Mouse (Mus musculus) stomach, postnatal 0 days (tissue): ENCODE results near the gene Colgalt1. TPM values are rescaled to one million over a fixed set of nuclear protein-coding genes. Genes with fewer than 3 reads are reported as not detected.

Source experiments
- ATAC-seq: fragments of 200-750 bp; cut with Nextera tagmentation; 2 replicates; pipeline ENCODE4 v1.8.0; 2017; ENCODE audit not compliant: low FRiP score, low TSS enrichment
- DNase-seq: peaks from one replicate; pipeline ENCODE4 v3.0.0-alpha.2; 2016; ENCODE audit warnings: low spot score
- H3K27ac ChIP-seq: fragments of 300-500 bp; sonication (generic); replicated peaks from 2 replicates; pipeline ENCODE4 v1.5.1; 2014; ENCODE audit warnings: mild to moderate bottlenecking, control low read depth
- H3K27me3 ChIP-seq: fragments of 300-500 bp; sonication (generic); 2 replicates; pipeline ENCODE4 v1.6.1; 2014; ENCODE audit warnings: low read length; ENCODE audit not compliant: control insufficient read depth, insufficient read depth
- H3K36me3 ChIP-seq: fragments of 300-500 bp; sonication (generic); 2 replicates; pipeline ENCODE4 v1.6.1; 2014; ENCODE audit warnings: low read length, mixed read lengths; ENCODE audit not compliant: control insufficient read depth, insufficient read depth
- H3K4me1 ChIP-seq: fragments of 300-500 bp; sonication (generic); replicated peaks from 2 replicates; pipeline ENCODE4 v1.6.1; 2014; ENCODE audit warnings: antibody characterized with exemption; ENCODE audit not compliant: control insufficient read depth, insufficient read depth
- H3K4me2 ChIP-seq: fragments of 300-500 bp; sonication (generic); replicated peaks from 2 replicates; pipeline ENCODE4 v1.6.1; 2014; ENCODE audit warnings: low read depth, mild to moderate bottlenecking, control low read depth, moderate library complexity
- H3K4me3 ChIP-seq: fragments of 300-500 bp; sonication (generic); 2 replicates; pipeline ENCODE4 v1.5.1; 2014; ENCODE audit warnings: low read depth, low read length, control low read depth
- H3K9ac ChIP-seq: fragments of 300-500 bp; sonication (generic); 2 replicates; pipeline ENCODE4 v1.6.1; 2014; ENCODE audit warnings: mild to moderate bottlenecking, low read length, control low read depth, mixed read lengths
- H3K9me3 ChIP-seq: fragments of 300-500 bp; sonication (generic); 2 replicates; pipeline ENCODE4 v1.6.1; 2016; ENCODE audit warnings: low read length; ENCODE audit not compliant: control insufficient read depth
- CTCF ChIP-seq: IDR thresholded peaks from 2 replicates; pipeline ENCODE4 v1.5.1; 2016; ENCODE audit warnings: antibody characterized with exemption, low read depth, mild to moderate bottlenecking, moderate library complexity
- EP300 ChIP-seq: optimal IDR thresholded peaks from 2 replicates; pipeline ENCODE3; 2016; ENCODE audit warnings: antibody characterized with exemption
- WGBS: fragments of 180-500 bp; shearing (Covaris S2); extraction: QIAGEN DNeasy Blood & Tissue Kit; methylation state at CpG from one replicate; pipeline ENCODE4 v1.1.7; 2014; 5-methylcytosine and 5-hydroxymethylcytosine counted together
- polyA plus RNA-seq: library from polyadenylated mRNA; unstranded; fragments of >200 nt; fragmentation: Nextera tagmentation; extraction: Ambion mirVana; gene quantifications from 2 replicates; pipeline ENCODE4 v1.2.1, GENCODE M21; 2015

Gene Colgalt1
- polyA plus RNA-seq, 1 experiment from 2014 or later, result 41.1 TPM

- H3K36me3 ChIP-seq, result peaks cover 18% of the 10 kb centered on the region
- WGBS, result 79% methylated on average over 9 of the region's 9 CpGs
- TF ChIP-seq CTCF (no peak), EP300 (no peak)
- no peak overlapping the region for H3K4me2 ChIP-seq
- peaks cover 8% of the 10 kb centered on the region; the same call in 1 of the 2 replicates for H3K4me1 ChIP-seq
- H3K9ac ChIP-seq, result no peak overlapping the region
- peaks cover 7% of the 10 kb centered on the region; the same call in 1 of the 2 replicates for H3K9me3 ChIP-seq
- no peak for ATAC-seq
- no peak overlapping the region for H3K4me3 ChIP-seq
- no peaks in the 10 kb centered on the region for H3K27me3 ChIP-seq
- 0 out of 2 replicates have a peak overlapping the region, but pooled peaks have one; percentile 35 for H3K27ac ChIP-seq
- DNase-seq, result no peak
These were observed 16.0 kb downstream of the Colgalt1 start for GRCm38 (mm10) chr8:71626753-71627152.

- Histone ChIP-seq H3K4me2 (no peak overlapping the region), H3K4me1 (peaks cover 8% of the 10 kb centered on the region; the same call in 1 of the 2 replicates), H3K9me3 (peaks cover 6% of the 10 kb centered on the region; the same call in 1 of the 2 replicates), H3K36me3 (peaks cover 10% of the 10 kb centered on the region), H3K27ac (0 out of 2 replicates have a peak overlapping the region, but pooled peaks have one; percentile 35), H3K9ac (no peak overlapping the region), H3K27me3 (no peaks in the 10 kb centered on the region), H3K4me3 (no peak overlapping the region)
- DNase-seq (no peak), ATAC-seq (no peak)
- 34% methylated on average over 9 of the region's 9 CpGs for WGBS
- TF ChIP-seq EP300 (no peak), CTCF (no peak)
These were observed 16.7 kb downstream of the Colgalt1 start for GRCm38 (mm10) chr8:71627265-71628099.

GRCm38 (mm10) chr8:71628396-71629095, 17.7 kb downstream of the Colgalt1 start:
- H3K4me3 ChIP-seq, result peak overlapping the region; percentile 53
- peak overlapping the region; percentile 75 for H3K9ac ChIP-seq
- ATAC-seq (no peak), DNase-seq (no peak)
- H3K27me3 ChIP-seq, result no peaks in the 10 kb centered on the region
- no peaks in the 10 kb centered on the region; the same call in 1 of the 2 replicates for H3K9me3 ChIP-seq
- H3K36me3 ChIP-seq, result no peaks in the 10 kb centered on the region; the same call in 1 of the 2 replicates
- 7% methylated on average over 16 of the region's 16 CpGs for WGBS
- H3K4me2 ChIP-seq, result peak overlapping the region; percentile 95
- TF ChIP-seq CTCF (no peak), EP300 (no peak)
- peaks cover 8% of the 10 kb centered on the region; the same call in 1 of the 2 replicates for H3K4me1 ChIP-seq
- peak overlapping the region; percentile 65 for H3K27ac ChIP-seq

- H3K27me3 ChIP-seq, result no peaks in the 10 kb centered on the region
- H3K9ac ChIP-seq, result peak overlapping the region; percentile 75
- ATAC-seq (peak; percentile 84), DNase-seq (peak; percentile 93)
- peak overlapping the region; percentile 53 for H3K4me3 ChIP-seq
- no peaks in the 10 kb centered on the region; the same call in 1 of the 2 replicates for H3K9me3 ChIP-seq
- TF ChIP-seq CTCF, result peak; percentile 67
- TF ChIP-seq EP300, result no peak
- H3K36me3 ChIP-seq, result no peaks in the 10 kb centered on the region
- under 1% methylated on average over 47 of the region's 55 CpGs for WGBS
- H3K27ac ChIP-seq, result peak overlapping the region; percentile 65
- H3K4me1 ChIP-seq, result peaks cover 8% of the 10 kb centered on the region; the same call in 1 of the 2 replicates
- H3K4me2 ChIP-seq, result peak overlapping the region; percentile 95
These were observed 18.4 kb downstream of the Colgalt1 start for GRCm38 (mm10) chr8:71629096-71629697.

GRCm38 (mm10) chr8:71629781-71630212, 19.0 kb downstream of the Colgalt1 start:
- Histone ChIP-seq H3K27me3 (no peaks in the 10 kb centered on the region), H3K9me3 (no peaks in the 10 kb centered on the region; the same call in 1 of the 2 replicates), H3K27ac (peak overlapping the region; percentile 45; the same call in 1 of the 2 replicates), H3K4me2 (peak overlapping the region; percentile 95), H3K36me3 (no peaks in the 10 kb centered on the region), H3K4me3 (peak overlapping the region; percentile 53), H3K4me1 (peaks cover 8% of the 10 kb centered on the region; the same call in 1 of the 2 replicates), H3K9ac (0 out of 2 replicates have a peak overlapping the region, but pooled peaks have one; percentile 31)
- 5% methylated on average over 21 of the region's 25 CpGs for WGBS
- TF ChIP-seq EP300 (no peak), CTCF (no peak)
- peak; percentile 57 for DNase-seq
- ATAC-seq, result peak; percentile 32
